Mouse (Mus musculus) brain, embryonic 14.5 days (tissue): ENCODE results near the gene St6galnac5.

Source experiments
- CTCF ChIP-seq: fragments of 200-500 bp; IDR thresholded peaks from 2 replicates; pipeline ENCODE4 v1.5.1; 2012; ENCODE audit warnings: inconsistent platforms, mild to moderate bottlenecking, moderate library complexity, borderline replicate concordance; ENCODE audit not compliant: insufficient read depth, insufficient read length; ENCODE audit errors: extremely low read depth
- POLR2A ChIP-seq: fragments of 200-500 bp; IDR thresholded peaks from 2 replicates; pipeline ENCODE4 v1.6.1; 2012; ENCODE audit warnings: mild to moderate bottlenecking, inconsistent platforms, borderline replicate concordance; ENCODE audit not compliant: poor library complexity, insufficient read depth, insufficient read length, severe bottlenecking; ENCODE audit errors: extremely low read depth

- TF ChIP-seq CTCF (peak; percentile 70; the same call in 1 of the 2 replicates), POLR2A (no peak)
Observed at GRCm38 (mm10) chr3:152958358-152959150, 23.5 kb downstream of the St6galnac5 start.
